Mouse (Mus musculus) cerebellum, adult 9-11 months (tissue): ENCODE data around the gene Pik3r3.

ENCODE experiments used
- DNase-seq: peaks from one replicate; pipeline ENCODE4 v3.0.0; 2022

Gene Pik3r3

DNA sequence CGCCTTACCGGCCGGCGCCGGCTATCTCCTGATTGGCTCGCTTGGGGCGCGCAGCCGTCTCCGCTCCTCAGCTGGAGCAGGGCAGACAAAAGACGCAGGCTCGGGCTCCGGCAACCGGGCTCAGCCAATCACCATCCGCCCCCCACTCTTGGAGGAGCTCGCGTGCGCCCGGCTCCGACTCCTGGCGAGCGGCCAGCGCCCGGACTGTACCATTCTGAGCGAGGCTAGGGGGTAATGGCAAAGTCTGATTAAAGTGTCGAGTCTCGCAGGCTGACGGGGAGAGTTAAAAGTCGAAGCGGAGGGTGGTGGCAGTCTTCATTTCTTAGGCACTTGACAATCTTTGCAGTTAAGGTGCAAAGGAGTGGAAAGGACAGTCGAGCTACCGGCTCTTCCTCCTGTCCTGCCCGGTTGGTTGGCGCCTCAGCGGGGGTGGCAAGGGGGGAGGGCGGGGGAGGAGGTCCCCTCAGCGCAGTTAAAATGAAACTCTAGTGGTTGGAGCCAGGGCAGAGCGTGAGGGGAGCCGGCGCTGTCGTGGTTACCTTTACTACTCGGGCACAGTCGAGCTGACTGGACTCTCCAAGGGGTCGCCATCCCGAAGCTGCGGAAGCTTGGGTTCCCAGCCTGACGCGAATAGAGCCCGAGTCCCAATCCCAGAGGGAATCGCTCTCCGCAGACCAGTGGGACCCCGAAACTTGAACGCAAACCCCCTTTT lies at the start of gene Pik3r3:
TSS of gene Pik3r3 (plus strand) at position 479 of the 712 bp plus-strand sequence.
- peak; percentile 100 for DNase-seq

DNA sequence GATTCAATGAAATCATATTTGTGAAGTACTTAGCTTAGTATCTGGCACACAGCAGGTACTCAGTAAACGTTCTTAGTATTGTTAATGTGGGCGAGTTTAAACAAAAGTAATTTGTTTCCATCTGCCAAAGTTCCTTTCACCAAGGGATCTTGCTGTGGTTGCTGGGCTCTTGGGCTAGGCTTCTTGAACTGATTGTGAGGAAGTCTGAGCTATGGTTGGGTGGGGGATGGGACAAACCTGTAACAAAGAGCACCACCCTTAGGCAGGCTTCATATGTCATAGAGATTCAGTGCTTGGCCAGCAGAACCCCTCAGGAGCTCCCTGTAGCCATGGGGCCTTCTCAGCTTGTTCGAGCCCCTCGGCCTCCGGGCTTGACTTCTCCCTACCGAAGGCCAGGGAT lies 48.3 kb upstream of the Pik3r3 start, which contains the start of the genes 1700042G07Rik and Gm49337:
TSS of gene 1700042G07Rik (plus strand) at position 301 of the 400 bp plus-strand sequence.
TSS of gene Gm49337 (plus strand) at position 313 of the 400 bp plus-strand sequence.
- DNase-seq, result peak; percentile 60

DNA sequence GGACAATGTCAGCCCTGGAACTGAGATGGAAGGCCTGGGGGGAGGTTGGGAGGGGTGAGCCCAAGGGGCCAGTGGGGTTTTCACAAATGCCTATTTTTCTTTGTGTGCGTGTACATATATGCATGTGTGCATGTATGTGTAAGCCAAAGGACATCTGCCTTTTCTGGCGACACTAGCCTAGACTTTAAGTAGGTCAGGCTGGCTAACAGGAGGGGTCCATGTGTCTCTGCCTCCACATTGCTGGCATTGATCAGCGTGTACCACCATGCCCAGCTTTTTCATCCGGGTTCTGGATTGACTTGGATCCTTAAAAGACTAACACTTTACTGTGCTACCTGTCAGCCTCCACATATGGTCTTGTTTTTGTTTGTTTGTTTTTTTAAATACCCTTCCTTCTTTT lies 47.7 kb upstream of the Pik3r3 start:
- peak; percentile 57 for DNase-seq

DNA sequence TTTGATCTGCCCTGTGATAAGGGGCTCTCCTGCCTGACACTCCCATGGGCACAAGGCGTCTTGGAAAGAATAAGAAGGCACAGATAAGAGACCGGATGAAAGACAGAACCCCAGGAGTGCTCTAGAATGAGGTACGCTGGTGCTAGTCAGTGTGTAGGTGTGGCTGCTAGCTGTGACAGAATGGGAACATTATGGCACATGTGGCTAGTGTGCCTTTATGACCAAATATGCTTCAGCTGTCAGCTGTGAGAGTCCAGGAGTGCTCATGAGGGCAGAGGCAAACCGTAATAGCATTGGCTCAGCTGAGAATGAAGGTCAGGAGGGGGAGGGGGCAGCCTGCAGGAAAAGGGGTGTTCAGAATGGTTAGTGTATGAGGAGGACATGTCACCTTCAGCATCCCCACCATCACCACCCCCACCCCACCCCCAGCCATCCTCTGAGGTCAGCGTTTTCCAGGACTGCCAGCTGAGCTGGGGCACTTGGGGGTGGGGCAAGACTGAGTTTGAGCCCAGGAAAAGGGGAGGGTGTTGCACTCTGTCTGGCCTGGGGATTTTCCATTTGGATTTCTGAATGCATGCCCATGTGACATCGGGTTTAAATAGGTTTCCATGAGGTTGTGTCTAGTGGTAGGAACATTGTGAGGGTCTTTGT lies 46.8 kb upstream of the Pik3r3 start:
- DNase-seq, result peak; percentile 90

DNA sequence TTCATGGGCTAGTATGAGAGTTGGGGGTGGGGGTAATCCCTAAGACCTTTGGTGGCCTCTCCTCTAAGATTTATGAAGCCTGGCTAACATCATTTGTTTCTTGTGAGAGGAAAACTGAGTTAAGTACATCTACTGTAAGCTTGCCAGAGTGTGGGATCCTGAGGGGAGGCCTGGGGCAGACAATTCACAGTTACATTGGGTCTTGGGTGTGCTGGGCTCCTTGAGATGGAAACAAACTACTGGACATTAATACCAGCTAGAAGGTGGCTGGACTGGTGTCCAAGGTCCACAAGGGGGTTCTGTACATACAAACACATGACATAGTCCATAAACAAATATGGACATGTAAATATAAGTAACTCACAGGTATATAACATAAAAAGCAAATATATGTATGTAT lies 46.3 kb upstream of the Pik3r3 start:
- DNase-seq, result no peak

DNA sequence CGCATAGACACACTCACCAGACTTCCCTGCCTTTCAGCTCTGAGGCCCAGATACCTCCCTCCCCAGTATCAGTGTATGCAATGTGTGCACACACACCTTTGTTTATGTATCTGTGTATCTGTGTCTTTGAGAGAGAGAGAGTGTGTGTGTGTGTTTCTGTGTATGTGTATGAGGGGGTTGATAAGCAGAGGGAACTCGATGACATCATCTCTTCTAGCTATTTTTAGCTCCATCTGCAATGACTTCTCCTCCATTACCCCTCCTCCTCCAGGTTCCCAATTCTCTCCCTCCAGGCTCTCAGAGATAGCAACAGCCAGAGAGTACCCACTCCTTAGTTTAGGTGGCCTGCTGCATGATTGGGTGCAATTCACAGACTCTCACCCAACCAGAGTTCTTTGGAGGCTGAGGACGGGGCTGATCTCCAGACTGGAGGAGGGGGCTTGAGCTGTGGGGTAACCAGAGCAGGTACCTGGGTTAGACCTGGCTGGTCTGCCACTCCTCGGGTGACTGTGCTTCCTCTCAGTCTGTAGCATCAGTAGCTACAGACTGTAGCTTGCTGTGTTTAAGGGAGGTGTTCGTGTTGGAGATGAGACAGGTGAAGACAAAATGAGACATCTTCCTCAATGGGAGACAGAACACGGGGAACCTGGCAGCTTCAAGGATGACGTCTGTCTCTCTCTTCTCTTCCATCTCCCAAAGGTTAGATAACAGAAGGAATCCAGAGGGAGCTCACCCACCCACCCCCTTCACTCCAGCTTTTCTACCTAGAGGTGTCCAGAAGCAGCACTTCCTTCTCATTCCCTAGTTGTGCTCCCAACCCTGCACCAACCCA lies 45.5 kb upstream of the Pik3r3 start:
- peak; percentile 90 for DNase-seq

DNA sequence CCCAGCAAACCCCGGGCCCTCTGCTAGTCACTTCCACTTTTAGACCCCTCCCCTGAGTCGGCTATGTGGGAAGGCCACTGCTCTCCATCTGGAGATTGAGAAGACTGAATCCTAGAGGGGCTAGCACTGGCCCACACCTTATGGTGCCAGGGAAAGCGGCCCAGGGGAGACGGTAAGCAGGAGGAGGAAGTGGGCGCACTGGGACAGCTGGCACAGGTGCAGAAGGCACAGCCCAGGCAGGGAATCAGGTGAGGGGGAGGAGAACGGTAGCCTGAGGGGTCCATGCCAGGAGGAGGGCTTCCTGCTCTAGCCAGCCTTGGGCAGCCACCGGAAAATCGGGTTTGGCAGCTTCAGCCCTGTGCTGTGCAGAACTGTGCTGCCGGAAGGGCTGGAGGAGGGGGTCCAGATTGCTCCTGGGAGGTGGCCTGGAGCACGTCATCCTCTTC lies 44.9 kb upstream of the Pik3r3 start:
- DNase-seq, result peak; percentile 99

DNA sequence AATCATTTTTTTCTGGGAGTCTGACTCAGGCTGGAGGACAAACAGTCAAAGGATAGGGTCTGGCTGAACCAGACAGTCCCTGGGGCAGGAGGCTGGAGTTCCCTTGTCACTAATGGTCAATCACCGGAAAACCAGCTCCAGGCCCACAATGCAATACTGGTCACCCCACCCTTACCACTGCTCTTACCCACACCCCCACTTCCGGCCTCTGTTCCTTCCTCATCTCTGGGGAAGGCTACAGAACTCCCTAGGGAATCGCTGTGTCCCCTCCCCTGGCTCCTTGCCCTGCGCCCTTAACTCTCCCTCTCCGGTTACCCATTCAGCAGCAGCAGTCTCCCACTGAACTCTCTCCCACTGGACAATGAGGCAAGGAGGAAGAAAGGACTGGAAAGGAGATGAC lies 44.3 kb upstream of the Pik3r3 start:
- peak; percentile 86 for DNase-seq

DNA sequence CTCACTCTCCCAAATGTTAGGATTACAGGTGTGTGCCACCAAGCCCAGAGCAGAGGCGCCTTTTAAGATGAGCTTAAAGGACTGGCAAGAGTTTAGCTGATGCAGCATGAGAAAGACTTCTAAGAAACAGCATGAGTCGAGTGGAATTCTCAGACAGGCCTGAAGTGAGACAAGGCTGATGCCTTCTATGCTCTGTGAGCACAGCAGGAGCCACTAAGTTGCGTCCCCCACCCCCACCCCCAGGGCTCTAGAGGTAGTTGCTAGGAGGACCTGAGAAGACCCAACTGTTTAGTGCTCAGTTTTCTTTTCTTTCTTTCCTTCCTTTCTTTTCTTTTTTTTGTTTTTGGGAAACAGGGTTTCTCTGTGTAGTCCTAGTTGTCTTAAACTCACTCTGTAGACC lies 39.3 kb upstream of the Pik3r3 start:
- no peak for DNase-seq

- peak; percentile 77 for DNase-seq
Observed at GRCm38 (mm10) chr4:116182745-116183144, 38.7 kb upstream of the Pik3r3 start.

- DNase-seq, result peak; percentile 47
Observed at GRCm38 (mm10) chr4:116185083-116185482, 36.3 kb upstream of the Pik3r3 start.

- no peak for DNase-seq
Observed at GRCm38 (mm10) chr4:116192286-116192835, 29.1 kb upstream of the Pik3r3 start.

- DNase-seq, result no peak
Observed at GRCm38 (mm10) chr4:116193583-116194383, 27.6 kb upstream of the Pik3r3 start.

GRCm38 (mm10) chr4:116198422-116198821 lies 23.0 kb upstream of the Pik3r3 start:
- peak; percentile 53 for DNase-seq

GRCm38 (mm10) chr4:116204422-116204821 lies 17.0 kb upstream of the Pik3r3 start:
- no peak for DNase-seq

DNA sequence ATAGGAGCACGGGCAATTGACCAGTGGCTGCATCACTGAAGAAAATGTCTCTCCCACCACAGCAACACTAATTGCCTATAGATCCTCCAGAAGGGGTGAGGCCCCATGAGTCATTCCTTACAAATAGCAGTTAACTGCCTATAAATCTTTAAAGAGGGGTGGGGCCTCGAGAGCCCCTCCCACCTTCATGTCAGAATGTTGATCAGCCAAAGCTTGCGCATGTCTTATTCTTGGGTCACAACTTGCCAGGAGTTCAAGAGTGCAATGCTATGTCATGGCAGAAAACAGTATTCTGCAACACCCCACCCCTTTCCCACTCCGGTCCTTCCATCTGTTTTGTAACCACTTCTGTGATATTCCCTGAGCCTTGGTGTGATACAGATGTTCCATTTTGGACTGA lies 14.9 kb upstream of the Pik3r3 start:
- DNase-seq, result no peak

- DNase-seq, result no peak
Observed at GRCm38 (mm10) chr4:116208891-116209290, 12.5 kb upstream of the Pik3r3 start.

- peak; percentile 88 for DNase-seq
Observed at GRCm38 (mm10) chr4:116215895-116216605, 5.4 kb upstream of the Pik3r3 start.

- DNase-seq, result peak; percentile 84
Observed at GRCm38 (mm10) chr4:116217046-116217445, 4.4 kb upstream of the Pik3r3 start.

GRCm38 (mm10) chr4:116217661-116218060 lies 3.8 kb upstream of the Pik3r3 start:
- DNase-seq, result peak; percentile 59

DNA sequence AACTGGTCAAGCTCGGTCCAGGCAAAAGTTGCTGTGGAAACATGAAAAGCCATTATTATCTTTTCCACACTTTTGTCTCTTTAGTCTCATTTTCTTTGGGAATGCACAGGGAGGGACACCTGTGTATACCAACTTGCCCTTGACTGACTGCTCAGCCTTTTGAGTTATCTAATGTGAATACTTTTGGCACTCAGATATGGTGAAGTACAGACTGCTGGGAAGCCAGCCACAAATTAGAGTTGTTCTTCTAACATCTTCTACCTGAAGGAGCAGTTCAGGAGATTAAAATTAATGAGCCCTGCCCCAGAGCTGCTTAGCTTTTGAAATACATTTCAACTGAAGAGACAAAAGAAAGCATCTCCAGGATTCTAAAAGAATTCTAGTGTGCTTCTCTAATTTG lies 2.4 kb upstream of the Pik3r3 start:
- no peak for DNase-seq
